Mouse (Mus musculus) adrenal gland, postnatal 0 days (tissue): ENCODE measurements around the gene Ube2g1. TPM values are rescaled to one million over a fixed set of nuclear protein-coding genes. Genes with fewer than 3 reads are reported as not detected.

Experiments used
- microRNA-seq: library from miRNA; unstranded; fragments of <30 nt; microRNA quantifications from one replicate; pipeline ENCODE4, GENCODE M21; 2016; ENCODE audit warnings: borderline replicate concordance; ENCODE audit not compliant: insufficient number of aligned reads
- polyA plus RNA-seq: library from polyadenylated mRNA; unstranded; fragments of >200 nt; fragmentation: Nextera tagmentation; extraction: Ambion mirVana; gene quantifications from 2 replicates; pipeline ENCODE4 v1.2.1, GENCODE M21; 2015

Gene Ube2g1
- polyA plus RNA-seq: 44.7 and 62.7 TPM in 2 replicates

DNA sequence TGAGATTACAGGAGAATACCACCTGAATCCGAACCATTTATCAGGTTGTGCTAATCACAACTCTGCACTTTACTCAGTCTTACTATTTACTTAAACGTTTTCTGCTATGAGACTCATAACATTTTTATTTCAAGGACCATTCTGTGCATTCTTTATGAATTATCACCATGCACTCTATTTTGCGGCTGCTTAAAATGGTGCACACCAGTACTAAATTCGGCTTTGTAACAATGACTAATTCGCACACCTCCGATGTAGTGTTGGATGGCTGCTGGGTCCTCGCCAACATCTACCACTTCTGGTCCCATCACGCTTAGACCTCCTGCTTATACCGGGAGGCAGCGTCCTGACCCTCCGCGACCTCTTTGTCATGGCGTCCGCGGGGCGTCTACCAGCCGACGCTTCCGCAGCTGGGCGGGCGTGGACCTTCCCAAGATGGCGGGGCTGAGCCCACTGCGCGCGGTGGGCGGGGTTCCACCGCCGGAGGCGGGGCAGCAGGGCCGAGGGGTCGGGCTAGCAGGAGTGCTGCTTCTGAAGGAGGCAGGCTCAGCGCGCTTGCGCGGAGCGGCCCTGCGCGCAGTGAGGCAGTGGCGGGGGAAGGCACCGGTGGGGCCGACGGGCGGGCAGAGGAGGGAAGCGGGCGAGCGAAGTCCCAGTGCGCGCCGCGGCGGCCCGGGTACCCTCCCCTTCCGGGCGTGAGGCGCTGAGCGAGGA lies at the start of gene Ube2g1:
TSS of gene Ube2g1 (plus strand) at position 590 of the 714 bp plus-strand sequence.

DNA sequence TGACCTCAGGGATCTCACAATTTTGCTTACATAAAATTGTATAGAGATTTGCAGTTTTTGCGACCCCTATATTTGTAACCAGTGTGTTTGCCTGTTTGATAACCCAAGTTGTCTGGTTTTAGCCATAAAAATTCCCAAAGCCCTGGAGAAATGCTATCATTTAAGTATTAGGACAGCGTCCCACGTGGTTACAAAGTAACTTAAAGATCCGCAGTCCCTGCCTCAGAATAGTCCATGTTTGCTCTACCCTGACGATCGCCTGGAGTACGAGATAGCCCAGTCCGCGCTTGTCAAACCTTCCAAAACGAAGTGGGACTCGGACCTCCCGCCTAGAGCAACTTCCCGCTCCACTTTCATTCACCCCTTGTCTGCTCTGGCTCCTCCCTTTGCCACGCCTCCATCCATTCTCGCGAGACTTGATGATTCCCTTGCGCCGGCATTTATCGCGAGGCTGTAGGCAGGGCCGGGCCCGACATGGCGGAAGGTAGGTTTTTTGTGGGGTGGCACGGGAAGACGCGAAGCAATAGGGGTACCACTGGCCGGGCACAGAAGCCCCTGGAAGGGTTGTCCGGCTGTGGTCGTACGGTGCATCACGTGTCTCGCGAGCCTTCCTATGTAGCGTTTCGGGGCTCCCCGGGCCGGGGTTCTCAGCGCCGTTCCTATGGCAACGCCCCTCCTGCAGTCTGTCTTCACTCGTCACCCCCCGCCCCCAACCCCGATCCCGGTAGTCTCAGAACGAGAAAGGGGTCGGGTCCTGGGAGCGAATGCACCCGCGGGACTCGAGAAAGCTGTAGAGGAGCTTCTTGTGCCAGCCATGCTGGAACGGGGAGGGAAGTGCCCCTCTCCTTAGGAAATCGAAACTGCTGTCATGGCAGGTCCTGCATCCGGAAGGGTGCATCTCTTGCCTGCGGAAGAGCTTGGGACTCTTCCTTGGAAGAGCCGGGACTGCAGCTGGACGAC lies 82.7 kb downstream of the Ube2g1 start, which contains the start of gene Ankfy1:
TSS of gene Ankfy1 (plus strand) at position 456 of the 960 bp plus-strand sequence.

Small RNA genes lying within 50 kb of the gene (microRNA-seq; reads per million reads assigned to microRNA genes)
- gene Gm25678: not detected

Other genes with a start within 250 kb of the Ube2g1 start
- 0.52 and 0.87 TPM in 2 replicates for gene Tekt1, start 244.8 kb upstream of the Ube2g1 start, polyA plus RNA-seq
- 17.9 and 22.4 TPM in 2 replicates for gene Smtnl2, start 195.6 kb upstream of the Ube2g1 start, polyA plus RNA-seq
- 0.60 and 0.83 TPM in 2 replicates for gene Ggt6, start 171.8 kb upstream of the Ube2g1 start, polyA plus RNA-seq
- gene Mybbp1a, start 165.9 kb upstream of the Ube2g1 start, polyA plus RNA-seq: 39.7 and 61.8 TPM in 2 replicates
- gene Spns2, start 117.4 kb upstream of the Ube2g1 start, polyA plus RNA-seq: 1.8 and 2.5 TPM in 2 replicates
- 0.14 and 0.37 TPM in 2 replicates for gene Spns3, start 56.8 kb upstream of the Ube2g1 start, polyA plus RNA-seq
- gene Ankfy1, start 82.7 kb downstream of the Ube2g1 start, polyA plus RNA-seq: 8.8 and 12.5 TPM in 2 replicates
- 7.0 and 13.5 TPM in 2 replicates for gene Cyb5d2, start 188.9 kb downstream of the Ube2g1 start, polyA plus RNA-seq
- gene Zzef1, start 188.9 kb downstream of the Ube2g1 start, polyA plus RNA-seq: 6.0 and 6.9 TPM in 2 replicates